Mouse (Mus musculus) retina, embryonic 14.5 days (tissue): ENCODE measurements around the gene Timd2.
"Not testable (repeated sequence)": the region's sequence is repeated elsewhere in the genome, so short reads cannot be mapped to it uniquely, and the experiment has no call there.

ENCODE experiments used
- DNase-seq: peaks from one replicate; pipeline ENCODE4 v3.0.0-alpha.2; 2015; ENCODE audit warnings: low spot score

The Timd2 gene

DNA sequence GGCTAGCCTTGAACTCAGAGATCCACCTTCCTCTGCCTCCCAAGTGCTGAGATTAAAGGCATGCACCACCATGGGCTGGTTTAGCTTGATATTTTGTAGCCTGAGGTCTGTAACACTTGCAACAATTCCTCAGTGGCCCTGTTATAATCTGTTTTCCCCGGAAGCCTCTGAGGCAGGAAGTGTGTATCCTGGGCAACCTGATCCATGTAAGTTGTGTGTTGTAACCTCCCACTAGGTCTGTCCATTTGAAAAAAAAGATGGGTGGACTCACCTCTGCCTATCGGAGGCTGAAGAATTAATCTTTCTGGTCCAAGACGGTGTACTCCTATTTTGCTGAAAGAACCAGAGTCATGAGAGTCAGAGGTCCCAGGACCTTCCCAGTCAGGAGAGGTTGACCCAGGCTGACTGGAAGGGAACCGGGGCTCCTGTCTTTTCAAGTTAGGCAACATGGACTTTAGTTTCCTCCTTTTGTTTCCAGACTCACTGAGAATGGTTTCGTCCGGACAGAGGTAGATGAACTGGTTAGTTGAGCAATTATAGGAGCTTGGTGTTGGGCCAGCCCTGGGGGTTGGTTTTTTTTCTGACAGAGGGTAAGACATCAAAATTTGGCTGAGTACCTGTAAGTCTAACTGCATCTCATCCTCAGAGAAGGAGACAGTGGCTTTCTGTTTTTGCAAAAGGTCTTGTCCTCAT is at the start of gene Timd2:
TSS of gene Timd2 (minus strand) at position 398 of the 693 bp plus-strand sequence.
- no peak for DNase-seq

- DNase-seq, result not testable (repeated sequence)
Measured at GRCm38 (mm10) chr11:46755714-46756113, 48.9 kb upstream of the Timd2 start.

DNA sequence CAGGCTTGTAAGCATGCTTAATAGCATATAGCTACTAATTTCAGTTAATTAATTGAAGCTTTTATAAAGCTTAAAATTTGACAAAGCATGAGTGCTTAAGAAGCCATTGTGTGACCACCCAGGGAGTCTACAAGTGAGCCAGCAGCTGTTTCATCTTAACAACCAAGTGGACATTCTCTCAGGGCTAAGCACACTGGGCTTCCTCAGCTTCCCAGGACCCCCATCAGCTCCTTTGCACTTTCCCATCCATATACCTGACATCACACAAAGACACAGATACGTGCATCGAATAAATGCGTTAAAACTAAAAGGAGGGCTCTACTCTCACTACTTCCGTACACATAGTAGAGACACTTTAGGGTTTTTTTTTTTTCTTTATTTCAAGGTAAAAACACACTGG is 47.8 kb upstream of the Timd2 start:
- DNase-seq, result peak; percentile 32

DNA sequence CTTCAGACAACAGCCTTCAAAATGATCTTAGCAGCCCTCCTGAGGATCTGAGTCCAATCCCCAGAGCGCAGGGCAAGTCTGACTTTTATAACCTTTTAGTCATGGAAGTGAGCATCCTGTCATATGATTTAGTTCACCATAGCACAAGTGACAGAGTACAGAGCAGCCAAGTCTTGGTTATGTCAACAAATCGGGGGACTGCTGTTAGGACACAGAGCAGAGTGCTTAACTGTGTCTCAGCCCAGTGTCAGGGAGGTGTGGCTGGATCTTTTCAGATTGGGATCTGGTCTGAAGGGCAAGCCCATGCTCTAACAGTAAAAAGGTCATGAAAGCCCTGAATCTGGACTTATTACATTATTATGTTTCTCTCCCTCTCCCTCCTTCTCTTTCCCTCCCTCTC is 46.8 kb upstream of the Timd2 start:
- no peak for DNase-seq

DNA sequence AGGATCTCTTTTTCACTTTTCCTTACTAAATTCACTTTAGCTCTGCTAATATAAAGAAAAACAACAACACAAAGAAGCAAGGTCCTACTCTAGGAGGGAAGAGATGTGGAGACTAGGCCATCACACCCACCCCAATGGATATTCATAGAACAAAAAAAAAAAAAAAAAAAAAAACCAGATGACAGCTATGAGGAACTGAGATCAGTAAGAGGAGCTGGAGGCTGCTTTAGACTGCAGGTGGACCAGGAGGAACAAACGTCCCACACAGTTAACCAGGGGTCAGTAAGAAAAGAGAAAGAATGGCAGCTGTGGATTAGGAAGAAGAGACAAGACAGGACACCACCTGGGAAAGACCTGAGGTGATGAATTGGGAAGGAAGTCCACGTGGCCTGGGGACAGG is 41.1 kb upstream of the Timd2 start:
- DNase-seq, result no peak

DNA sequence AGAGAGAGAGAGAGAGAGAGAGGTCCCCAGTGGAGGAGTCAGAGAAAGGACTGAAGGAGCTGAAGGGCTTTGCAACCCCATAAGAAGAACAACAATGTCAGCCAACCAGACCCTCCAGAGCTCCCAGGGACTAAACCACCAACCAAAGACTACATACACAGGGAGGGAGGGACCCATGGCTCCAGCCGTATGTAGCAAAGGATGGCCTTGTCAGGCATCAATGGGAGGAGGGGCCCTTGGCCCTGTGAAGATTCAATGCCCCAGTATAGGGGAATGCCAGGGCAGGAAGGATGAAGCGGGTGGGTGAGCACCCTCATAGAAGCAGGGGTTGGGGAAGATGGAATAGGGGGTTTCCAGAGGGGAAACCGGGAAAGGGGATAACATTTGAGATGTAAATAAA is 34.9 kb upstream of the Timd2 start:
- no peak for DNase-seq

- DNase-seq, result no peak
Measured at GRCm38 (mm10) chr11:46740886-46741285, 34.0 kb upstream of the Timd2 start.

- no peak for DNase-seq
Measured at GRCm38 (mm10) chr11:46739501-46739900, 32.6 kb upstream of the Timd2 start.

DNA sequence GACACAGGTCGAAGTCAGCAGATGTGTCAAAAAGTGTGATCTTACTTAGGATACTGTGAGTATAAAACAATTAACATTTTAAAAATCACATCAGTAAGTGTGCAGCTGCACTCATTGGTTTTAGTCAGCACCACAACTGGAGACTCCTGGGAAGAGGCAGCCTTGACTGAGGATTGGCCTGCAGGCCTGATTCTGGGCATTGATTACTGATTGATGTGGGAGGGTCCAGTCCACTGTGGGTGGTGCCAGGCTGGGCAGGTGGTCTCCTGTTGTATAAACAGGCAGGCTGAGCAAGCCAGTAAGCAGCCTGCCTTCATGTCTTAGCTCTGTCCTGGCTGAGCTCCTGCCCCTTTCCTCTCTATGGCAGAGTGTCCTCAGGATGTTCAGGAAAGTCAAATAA is 28.2 kb upstream of the Timd2 start, which contains the start of gene Havcr1:
TSS of gene Havcr1 (plus strand) at position 5 of the 400 bp plus-strand sequence.
- not testable (repeated sequence) for DNase-seq

GRCm38 (mm10) chr11:46734617-46735016 is 27.8 kb upstream of the Timd2 start:
- no peak for DNase-seq

- peak; percentile 27 for DNase-seq
Measured at GRCm38 (mm10) chr11:46733242-46733789, 26.5 kb upstream of the Timd2 start.

DNA sequence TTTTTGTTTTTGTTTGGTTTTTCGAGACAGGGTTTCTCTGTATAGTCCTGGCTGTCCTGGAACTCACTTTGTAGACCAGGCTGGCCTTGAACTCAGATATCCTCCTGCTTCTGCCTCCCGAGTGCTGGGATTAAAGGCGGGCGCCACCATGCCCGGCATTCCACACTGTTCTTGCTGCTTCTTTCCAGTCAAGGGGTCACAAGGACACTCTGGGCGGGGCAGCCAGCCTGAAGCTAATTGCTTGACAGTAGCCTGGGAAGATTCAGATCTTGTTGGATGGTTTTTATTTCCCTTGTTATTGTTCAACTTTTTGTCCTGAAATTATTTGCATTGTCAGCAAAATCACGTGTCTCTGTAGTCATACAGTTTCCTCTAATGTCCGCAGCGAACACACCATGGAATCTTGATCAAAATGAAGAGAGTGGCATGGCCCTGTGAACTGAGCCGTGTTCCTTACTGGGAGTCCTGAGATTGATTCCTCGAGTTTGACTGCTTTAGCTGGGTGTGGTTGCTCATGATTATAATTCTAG is 24.7 kb upstream of the Timd2 start:
- no peak for DNase-seq

DNA sequence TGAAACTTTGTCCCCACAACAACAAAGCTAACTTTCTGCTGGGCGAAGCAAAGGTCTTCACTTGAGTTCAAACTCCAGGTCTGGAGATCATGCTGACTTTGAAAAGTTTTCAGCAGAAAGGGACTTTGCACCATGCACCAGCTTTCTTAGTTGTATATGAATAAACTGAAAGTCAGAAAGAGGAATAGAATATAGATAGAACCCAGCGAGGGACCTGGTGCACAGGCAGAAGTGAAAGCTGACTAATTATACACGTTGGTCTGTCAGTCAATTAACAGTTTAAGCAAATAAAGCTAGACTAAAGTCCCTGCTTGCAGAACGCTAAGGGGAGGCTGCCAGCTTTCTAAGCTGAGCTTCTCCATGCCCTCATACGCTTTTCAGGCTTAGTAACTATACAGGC is 8.0 kb downstream of the Timd2 start:
- no peak for DNase-seq

DNA sequence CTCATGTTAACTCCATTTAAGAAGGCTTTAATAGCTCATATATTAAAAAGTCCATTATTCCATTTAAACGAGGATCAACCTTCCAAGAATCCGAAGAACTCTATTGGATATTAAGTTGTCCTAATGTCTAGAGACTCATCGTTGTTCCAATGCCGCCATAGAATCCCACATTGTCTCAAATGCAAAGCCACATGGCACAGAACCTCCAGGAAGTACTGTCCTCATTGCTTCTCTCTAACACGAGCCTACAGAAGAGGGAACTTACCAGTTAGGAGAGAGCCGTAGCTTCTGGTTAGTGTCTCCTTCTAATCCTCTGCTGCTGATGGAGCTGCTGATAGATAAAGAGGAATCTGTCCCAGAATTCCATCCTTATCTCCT is 8.6 kb downstream of the Timd2 start:
- no peak for DNase-seq

DNA sequence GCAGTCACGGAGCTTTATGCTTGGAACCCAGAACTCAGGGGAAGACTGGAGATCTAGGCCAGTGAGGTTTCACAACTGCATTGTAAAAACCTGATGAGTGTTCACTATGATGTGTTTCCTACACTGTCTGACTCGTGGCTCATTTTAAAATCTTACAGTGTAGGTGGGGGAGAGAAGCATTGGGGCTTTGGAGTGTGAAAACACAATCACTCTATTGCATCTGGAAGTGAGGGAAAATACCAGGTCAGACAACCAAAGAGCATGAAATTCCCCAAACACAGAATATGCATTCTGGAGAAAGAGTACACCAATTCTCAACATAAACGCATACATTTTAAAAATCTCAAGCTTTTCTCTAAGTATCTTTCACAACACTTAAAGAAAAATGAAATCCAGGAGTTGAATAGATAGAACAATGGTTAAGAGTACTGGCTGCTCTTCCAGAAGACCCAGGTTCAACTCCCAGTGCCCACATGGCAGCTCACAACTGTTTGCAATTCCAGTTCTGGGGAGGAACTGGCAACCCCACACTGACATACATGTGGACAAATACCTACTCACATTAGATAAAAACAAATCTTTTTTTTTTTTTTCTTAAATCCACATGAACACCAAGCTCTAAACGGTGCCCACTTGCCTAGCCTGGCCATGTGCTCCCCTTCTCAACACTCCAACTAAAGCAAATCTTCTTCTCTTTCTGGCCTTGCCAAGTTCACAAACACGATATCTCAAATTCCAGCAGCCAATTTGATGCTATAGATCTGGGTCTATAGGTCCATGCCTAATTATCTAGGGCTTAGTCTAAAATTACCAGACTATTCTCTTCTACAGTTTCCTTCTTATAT is 9.2 kb downstream of the Timd2 start:
- no peak for DNase-seq

- DNase-seq, result not testable (repeated sequence)
Measured at GRCm38 (mm10) chr11:46695849-46696248, 11.0 kb downstream of the Timd2 start.

- DNase-seq, result no peak
Measured at GRCm38 (mm10) chr11:46690136-46690535, 16.7 kb downstream of the Timd2 start.

- DNase-seq, result no peak
Measured at GRCm38 (mm10) chr11:46683723-46684122, 23.1 kb downstream of the Timd2 start.

DNA sequence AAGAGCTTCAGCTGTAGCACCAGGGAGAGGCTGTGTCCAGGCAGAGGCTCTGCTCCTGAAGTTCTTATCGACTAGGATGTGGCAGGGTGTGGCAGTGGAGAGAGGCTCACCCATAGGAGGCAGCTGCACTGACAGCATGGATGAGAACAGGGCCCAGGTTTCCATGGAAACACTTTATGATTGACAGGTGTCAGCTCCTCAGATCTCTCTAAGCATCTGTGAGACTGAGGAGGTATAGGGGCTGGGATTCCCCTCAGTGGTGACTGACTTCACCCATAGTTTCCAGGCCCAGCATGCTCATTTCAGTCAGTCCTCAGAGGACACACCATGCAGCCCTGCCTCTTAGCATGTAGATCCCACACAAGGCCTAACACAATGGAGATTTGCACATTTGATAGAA is 24.0 kb downstream of the Timd2 start:
- DNase-seq, result no peak

DNA sequence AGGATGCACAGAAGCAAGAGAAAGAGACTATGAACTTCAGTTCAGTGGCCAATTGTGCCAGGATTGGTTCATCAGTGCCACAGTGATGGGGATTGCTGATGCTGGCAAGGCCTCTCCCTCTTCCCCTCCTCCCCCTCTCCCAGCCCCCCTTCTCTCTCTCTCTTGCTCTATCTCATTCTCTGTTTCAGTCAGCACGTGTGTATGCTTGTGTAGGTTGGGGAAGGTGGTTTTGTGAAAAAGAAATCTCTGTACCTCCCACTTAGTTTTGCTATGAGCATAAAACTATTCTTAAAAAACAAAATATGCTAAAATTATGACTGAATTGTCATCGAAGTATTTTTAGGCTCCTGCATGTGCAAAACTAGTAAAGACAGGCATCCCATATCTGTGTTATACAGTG is 38.9 kb downstream of the Timd2 start:
- DNase-seq, result no peak

- no peak for DNase-seq
Measured at GRCm38 (mm10) chr11:46667105-46667504, 39.8 kb downstream of the Timd2 start.

- peak; percentile 81 for DNase-seq
Measured at GRCm38 (mm10) chr11:46665599-46666522, 41.0 kb downstream of the Timd2 start.
